Mouse (Mus musculus): ENCODE data around the gene Psme1.

GRCm38 (mm10) chr14:55567496-55567895 is 10.4 kb upstream of the Psme1 start:
- TF ChIP-seq GATA1 (IDR thresholded peaks at IDR 0.05; ENCODE audit: low read length) (no peak), TAL1 (IDR thresholded peaks at IDR 0.05; ENCODE audit: low read length) (no peak)

Data from erythroblast, embryonic 14.5 days (primary cell).